Mouse (Mus musculus) thymus, postnatal 4 days (tissue): ENCODE results near the gene Gm13539.

Source experiments
- DNase-seq: peaks from one replicate; pipeline ENCODE4 v3.0.0; 2021

The Gm13539 gene

DNA sequence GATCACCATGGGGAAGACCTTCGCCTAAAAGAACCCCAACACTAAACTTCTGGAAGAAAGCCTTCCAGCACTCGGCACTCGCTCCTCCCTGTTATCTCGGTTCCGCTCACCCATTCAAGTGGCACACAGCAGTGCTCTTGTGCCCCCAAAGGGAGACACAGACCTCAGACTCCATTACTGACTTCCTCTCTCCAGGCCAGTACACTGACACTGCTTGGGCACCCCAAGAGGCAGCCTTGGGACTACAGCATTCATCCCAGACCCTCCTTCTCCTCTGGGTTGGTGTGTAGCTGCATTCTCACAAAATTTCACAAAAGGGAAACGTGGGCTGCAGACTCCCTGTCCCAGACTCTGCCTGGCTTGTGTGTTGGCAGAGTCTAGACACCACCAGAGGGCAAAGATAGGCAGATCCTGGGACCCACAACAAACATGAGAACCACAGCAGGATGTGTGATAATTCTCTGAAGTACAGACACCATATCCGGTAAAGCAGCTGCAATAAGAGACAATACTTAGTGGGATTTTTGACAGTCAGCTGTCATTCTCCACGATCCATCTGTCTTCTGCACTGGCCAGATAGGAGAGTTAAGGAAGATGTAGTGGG lies 46.4 kb downstream of the Gm13539 start:
- peak; percentile 51 for DNase-seq

DNA sequence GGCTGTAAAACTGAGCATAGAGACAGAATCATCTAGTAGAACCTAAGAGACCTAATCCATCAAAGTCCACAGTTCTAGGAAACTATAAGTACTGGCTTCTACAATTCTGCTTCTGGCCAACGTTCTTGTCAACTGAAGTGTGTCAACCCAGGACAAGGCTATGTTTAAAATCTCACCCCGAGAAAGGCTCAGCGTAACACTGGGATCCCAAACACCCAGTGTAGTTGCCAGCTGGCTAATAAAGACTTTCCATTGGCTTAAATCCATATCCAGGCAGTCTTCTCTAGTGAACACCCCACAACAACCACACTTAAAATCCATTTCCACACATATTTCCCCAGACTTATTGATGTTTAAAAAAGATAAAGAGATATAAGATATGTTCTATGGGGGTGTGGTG lies 48.7 kb downstream of the Gm13539 start:
- no peak for DNase-seq

DNA sequence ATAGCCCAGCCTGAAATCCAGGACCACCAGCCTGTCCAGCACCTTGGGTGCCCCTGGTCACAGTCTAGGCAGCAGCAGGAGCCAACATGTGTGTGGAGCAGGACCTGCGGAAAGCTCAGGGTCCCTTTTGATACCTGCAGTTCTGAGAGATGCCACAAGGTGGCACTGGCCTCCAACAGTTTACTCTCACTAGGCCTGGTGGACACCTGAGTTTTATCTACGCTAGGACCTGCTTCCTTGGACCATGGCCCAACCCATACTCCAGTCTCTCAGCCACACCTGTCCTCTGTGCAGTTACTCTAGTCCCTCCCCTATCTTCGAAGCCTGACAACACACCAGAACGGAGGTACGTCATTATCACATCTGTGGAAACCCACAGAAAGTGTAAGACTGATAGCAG lies 54.2 kb downstream of the Gm13539 start:
- peak; percentile 81 for DNase-seq
